Mouse (Mus musculus): ENCODE data around the gene Stt3b. TPM values are rescaled to one million over a fixed set of nuclear protein-coding genes. Genes with fewer than 3 reads are reported as not detected.
A peak's percentile ranks its signal among the peaks of the same experiment; 100 is the strongest.

Gene Stt3b
- polyA plus RNA-seq, 1 experiment from 2014 or later, result 61.3 TPM

DNA sequence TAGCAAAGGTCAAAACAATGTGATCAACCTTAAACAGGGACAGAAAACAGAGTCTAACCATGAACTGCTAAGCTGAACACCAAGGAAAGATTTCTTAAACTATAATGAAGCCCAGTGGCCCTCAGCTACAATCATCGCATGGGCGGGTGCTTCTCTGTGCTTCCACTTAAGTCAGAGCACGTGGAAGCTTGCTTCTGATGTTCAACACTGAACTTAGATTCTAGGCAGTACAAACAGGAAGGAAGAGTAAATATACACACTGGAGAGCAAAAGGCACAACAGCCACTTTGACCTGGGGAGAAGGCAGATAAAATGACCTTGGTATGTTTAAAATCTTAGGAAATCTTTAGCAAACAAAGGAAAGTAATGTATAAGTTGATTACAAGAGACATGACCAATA, 38.7 kb downstream of the Stt3b start:
- 88% methylated on average over 3 of the region's 3 CpGs for WGBS (ENCODE audit: missing documents)
- Histone ChIP-seq H3K36me3 (ENCODE audit: inconsistent target) (peaks cover 16% of the 10 kb centered on the region; the same call in 1 of the 2 replicates), H3K4me3 (ENCODE audit: inconsistent target) (no peak overlapping the region), H3K27ac (no peak overlapping the region), H3K79me2 (ENCODE audit: inconsistent target) (peaks cover 24% of the 10 kb centered on the region; the same call in 1 of the 2 replicates)

DNA sequence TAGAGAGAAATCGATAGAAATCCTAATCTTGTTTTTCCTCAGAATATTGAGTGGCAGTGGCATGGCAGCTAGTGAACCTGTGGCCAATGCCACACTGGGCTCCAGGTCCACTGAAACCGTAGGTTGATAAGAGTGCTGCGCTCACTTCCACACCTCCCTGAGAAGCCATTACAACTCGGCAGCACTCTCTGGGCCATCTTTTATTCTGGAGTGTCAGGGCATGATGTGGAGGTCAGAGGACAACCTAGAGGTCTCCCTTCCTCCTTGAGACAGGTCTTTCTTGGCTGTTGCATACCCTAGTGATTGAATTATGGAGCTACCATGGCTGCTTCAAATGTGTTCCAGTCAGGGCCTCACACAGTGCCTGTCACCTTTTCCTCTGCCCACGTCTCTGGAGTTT, 48.3 kb downstream of the Stt3b start:
- Histone ChIP-seq H3K27ac (no peak overlapping the region), H3K36me3 (ENCODE audit: inconsistent target) (peaks cover 15% of the 10 kb centered on the region), H3K4me3 (ENCODE audit: inconsistent target) (no peak overlapping the region), H3K79me2 (ENCODE audit: inconsistent target) (peaks cover 32% of the 10 kb centered on the region; the same call in 1 of the 2 replicates)
- 89% methylated on average over 5 of the region's 5 CpGs for WGBS (ENCODE audit: missing documents)

GRCm38 (mm10) chr9:115261456-115261855, 48.8 kb downstream of the Stt3b start:
- 56% methylated on average over 8 of the region's 8 CpGs for WGBS (ENCODE audit: missing documents)

GRCm38 (mm10) chr9:115260464-115260863, 49.8 kb downstream of the Stt3b start:
- Histone ChIP-seq H3K79me2 (ENCODE audit: inconsistent target) (peaks cover 32% of the 10 kb centered on the region; the same call in 1 of the 2 replicates), H3K27ac (no peak overlapping the region), H3K4me3 (ENCODE audit: inconsistent target) (no peak overlapping the region), H3K36me3 (ENCODE audit: inconsistent target) (peaks cover 26% of the 10 kb centered on the region)
- 97% methylated on average over 7 of the region's 7 CpGs for WGBS (ENCODE audit: missing documents)

More at GRCm38 (mm10) chr9:115261456-115261855, 48.8 kb downstream of the Stt3b start:
- H3K4me3 ChIP-seq (ENCODE audit: inconsistent target), result no peak overlapping the region
- H3K79me2 ChIP-seq (ENCODE audit: inconsistent target), result peaks cover 32% of the 10 kb centered on the region; the same call in 1 of the 2 replicates
- no peak overlapping the region for H3K27ac ChIP-seq
- H3K36me3 ChIP-seq (ENCODE audit: inconsistent target), result peaks cover 19% of the 10 kb centered on the region

DNA sequence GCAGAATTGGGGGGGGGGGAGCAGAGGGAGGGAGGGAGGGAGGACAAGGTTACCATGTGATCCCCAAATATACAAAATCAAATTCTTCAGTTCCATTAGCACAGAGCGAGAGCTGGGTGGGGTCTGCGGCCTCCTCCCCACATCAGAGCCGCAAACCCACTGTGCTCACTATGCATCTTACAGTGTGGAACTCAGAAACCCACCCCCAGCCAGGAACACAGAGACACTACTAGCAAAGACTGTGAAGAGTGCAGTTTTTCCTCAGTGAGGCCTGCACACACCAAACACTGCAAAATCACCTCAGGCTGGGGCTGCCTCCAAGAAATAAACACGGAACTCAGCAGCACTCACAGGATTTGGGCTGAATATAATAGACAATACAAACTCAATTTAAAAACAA, 50.4 kb downstream of the Stt3b start:
- no peak overlapping the region for H3K27ac ChIP-seq
- H3K36me3 ChIP-seq (ENCODE audit: inconsistent target), result peaks cover 26% of the 10 kb centered on the region
- WGBS (ENCODE audit: missing documents), result 97% methylated on average over 4 of the region's 4 CpGs
- H3K79me2 ChIP-seq (ENCODE audit: inconsistent target), result peaks cover 32% of the 10 kb centered on the region; the same call in 1 of the 2 replicates
- H3K4me3 ChIP-seq (ENCODE audit: inconsistent target), result no peak overlapping the region

DNA sequence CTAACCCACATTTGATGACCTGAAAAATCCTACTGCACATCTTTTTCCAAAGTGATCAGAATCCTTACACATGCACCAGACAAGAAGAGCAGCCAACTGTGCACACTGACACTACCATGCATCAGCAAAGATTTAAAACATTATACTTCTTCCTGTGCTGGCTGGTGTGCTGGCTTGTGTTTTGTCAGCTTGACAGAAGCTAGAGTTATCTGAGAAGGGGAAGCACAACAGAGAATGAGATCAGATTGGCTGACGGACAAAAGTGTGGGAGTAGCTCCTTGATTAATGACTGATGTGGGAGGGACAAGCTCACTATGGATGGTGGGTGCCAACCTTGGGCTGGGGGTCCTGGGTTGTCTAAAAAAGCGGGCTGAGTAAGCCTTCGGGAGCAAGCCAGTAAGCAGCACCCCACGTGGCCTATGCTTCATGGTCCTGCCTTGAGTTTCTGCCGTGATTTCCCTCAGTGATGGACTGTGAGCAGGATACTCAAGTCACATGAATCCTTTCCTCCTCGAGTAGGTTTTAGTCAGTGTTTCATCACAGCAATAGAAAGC, 52.4 kb downstream of the Stt3b start:
- Histone ChIP-seq H3K36me3 (ENCODE audit: inconsistent target) (peaks cover 38% of the 10 kb centered on the region), H3K4me3 (ENCODE audit: inconsistent target) (no peak overlapping the region), H3K79me2 (ENCODE audit: inconsistent target) (peaks cover 32% of the 10 kb centered on the region; the same call in 1 of the 2 replicates), H3K27ac (no peak overlapping the region)
- 91% methylated on average over 6 of the region's 6 CpGs for WGBS (ENCODE audit: missing documents)

- Histone ChIP-seq H3K27ac (no peak overlapping the region), H3K36me3 (ENCODE audit: inconsistent target) (peaks cover 74% of the 10 kb centered on the region), H3K79me2 (ENCODE audit: inconsistent target) (no peaks in the 10 kb centered on the region), H3K4me3 (ENCODE audit: inconsistent target) (no peak overlapping the region)
- WGBS (ENCODE audit: missing documents), result 83% methylated on average over 5 of the region's 5 CpGs
Observed at GRCm38 (mm10) chr9:115249145-115249544, 61.1 kb downstream of the Stt3b start.

DNA sequence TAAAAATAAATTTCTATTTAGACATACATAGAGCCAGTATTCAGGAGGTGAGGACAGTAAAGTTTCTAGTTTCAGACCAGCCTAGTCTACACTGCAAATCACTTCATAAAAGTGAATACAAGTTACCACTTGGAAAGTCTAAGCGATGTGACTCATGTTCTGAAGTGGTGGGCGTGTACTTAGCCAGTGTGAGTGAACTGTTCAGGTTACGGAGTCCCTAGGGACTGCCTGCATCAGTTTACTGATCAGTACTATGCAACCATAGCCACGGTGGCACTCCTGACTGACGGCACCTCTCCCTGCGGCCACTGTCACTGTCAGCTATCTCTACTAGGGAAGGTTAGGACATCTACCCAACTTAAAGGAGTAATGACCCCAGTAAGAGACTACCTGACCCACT, 65.1 kb downstream of the Stt3b start:
- Histone ChIP-seq H3K36me3 (ENCODE audit: inconsistent target) (peaks cover 72% of the 10 kb centered on the region), H3K27ac (no peak overlapping the region), H3K79me2 (ENCODE audit: inconsistent target) (no peaks in the 10 kb centered on the region), H3K4me3 (ENCODE audit: inconsistent target) (no peak overlapping the region)
- 88% methylated on average over 6 of the region's 6 CpGs for WGBS (ENCODE audit: missing documents)

DNA sequence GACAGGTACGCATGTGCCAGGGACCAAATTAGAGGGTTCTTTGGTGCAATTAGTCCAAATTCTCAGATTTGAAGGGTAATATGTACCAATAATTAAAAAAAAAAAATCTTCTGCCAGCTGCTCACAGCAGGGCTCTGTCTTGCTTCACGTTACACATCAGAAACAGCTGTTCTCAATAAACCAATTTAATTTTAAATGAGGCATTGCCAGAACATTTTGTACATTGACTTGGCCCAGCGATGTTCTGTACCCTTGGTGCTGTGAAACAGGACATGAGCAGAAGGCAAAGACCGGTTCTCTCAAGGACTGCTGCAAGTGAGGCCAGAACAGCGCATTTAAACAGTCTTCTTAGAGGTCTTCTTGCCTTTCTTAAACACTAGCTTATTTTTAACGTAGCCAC, 66.6 kb downstream of the Stt3b start:
- over 99% methylated on average over 6 of the region's 6 CpGs for WGBS (ENCODE audit: missing documents)
- Histone ChIP-seq H3K27ac (no peak overlapping the region), H3K4me3 (ENCODE audit: inconsistent target) (no peak overlapping the region), H3K79me2 (ENCODE audit: inconsistent target) (no peaks in the 10 kb centered on the region), H3K36me3 (ENCODE audit: inconsistent target) (peaks cover 59% of the 10 kb centered on the region)

GRCm38 (mm10) chr9:115239861-115240260, 70.4 kb downstream of the Stt3b start:
- no peak overlapping the region for H3K27ac ChIP-seq
- H3K4me3 ChIP-seq (ENCODE audit: inconsistent target), result no peak overlapping the region
- 89% methylated on average over 5 of the region's 5 CpGs for WGBS (ENCODE audit: missing documents)
- no peaks in the 10 kb centered on the region for H3K79me2 ChIP-seq (ENCODE audit: inconsistent target)
- H3K36me3 ChIP-seq (ENCODE audit: inconsistent target), result peaks cover 35% of the 10 kb centered on the region

GRCm38 (mm10) chr9:115237943-115238342, 72.3 kb downstream of the Stt3b start:
- no peaks in the 10 kb centered on the region for H3K79me2 ChIP-seq (ENCODE audit: inconsistent target)
- H3K36me3 ChIP-seq (ENCODE audit: inconsistent target), result 0 out of 2 replicates have a peak, but pooled peaks cover 18% of the 10 kb centered on the region
- no peak overlapping the region for H3K4me3 ChIP-seq (ENCODE audit: inconsistent target)
- H3K27ac ChIP-seq, result no peak overlapping the region

DNA sequence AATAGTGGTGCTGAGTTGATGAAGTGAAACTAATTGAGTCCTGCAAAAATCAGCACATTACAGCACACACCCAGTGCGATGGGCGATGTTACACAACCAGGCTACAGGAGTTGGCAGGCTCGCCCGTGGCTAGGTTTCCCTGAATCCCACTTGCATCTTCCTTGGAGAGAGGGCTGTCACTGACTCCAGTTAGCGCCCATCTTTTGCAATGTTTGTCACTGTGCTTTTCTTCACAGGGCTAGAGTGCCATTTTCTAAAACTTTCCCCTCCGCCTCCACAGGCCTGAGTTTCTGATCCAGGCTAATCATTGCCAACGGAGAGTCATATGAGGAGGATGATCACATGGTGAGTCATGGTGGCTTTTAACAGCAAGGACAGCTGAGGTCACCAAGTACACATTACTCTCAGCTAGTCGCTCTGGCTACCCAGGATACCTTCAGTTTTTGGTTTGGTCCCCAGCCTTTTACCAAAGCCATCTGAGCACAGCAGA, 73.8 kb downstream of the Stt3b start:
- WGBS (ENCODE audit: missing documents), result 32% methylated on average over 8 of the region's 8 CpGs
- H3K27ac ChIP-seq, result peak overlapping the region; percentile 93
- H3K4me3 ChIP-seq (ENCODE audit: inconsistent target), result no peak overlapping the region

GRCm38 (mm10) chr9:115234561-115234960, 75.7 kb downstream of the Stt3b start:
- H3K79me2 ChIP-seq (ENCODE audit: inconsistent target), result no peaks in the 10 kb centered on the region
- WGBS (ENCODE audit: missing documents), result 96% methylated on average over 2 of the region's 2 CpGs
- H3K36me3 ChIP-seq (ENCODE audit: inconsistent target), result no peaks in the 10 kb centered on the region
- H3K4me3 ChIP-seq (ENCODE audit: inconsistent target), result no peak overlapping the region
- no peak overlapping the region for H3K27ac ChIP-seq

More for the DNA sequence above, 73.8 kb downstream of the Stt3b start:
- Histone ChIP-seq H3K36me3 (ENCODE audit: inconsistent target) (0 out of 2 replicates have a peak, but pooled peaks cover 5% of the 10 kb centered on the region), H3K79me2 (ENCODE audit: inconsistent target) (no peaks in the 10 kb centered on the region)

DNA sequence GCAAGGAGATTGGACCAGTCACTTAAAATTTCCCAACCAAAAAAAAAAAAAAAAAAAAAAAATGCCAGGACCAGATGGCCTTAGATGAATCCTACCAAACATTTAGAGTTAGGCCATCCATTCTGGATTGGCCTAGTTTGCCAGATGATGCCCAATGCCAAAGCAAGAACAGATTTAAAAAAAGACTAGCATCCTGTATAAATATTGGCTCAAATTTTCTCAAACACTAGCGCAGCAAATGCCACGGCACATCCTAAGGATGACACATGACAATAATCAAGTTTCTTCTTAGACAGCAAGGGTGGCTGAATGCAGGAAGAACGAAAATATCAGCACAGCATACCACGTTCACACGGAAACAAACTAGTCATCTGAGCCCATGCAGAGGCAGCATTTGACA, 76.5 kb downstream of the Stt3b start:
- Histone ChIP-seq H3K36me3 (ENCODE audit: inconsistent target) (no peaks in the 10 kb centered on the region), H3K27ac (no peak overlapping the region), H3K79me2 (ENCODE audit: inconsistent target) (no peaks in the 10 kb centered on the region), H3K4me3 (ENCODE audit: inconsistent target) (no peak overlapping the region)
- WGBS (ENCODE audit: missing documents), result 93% methylated on average over 5 of the region's 5 CpGs

- Histone ChIP-seq H3K27ac (no peak overlapping the region), H3K36me3 (ENCODE audit: inconsistent target) (no peaks in the 10 kb centered on the region), H3K4me3 (ENCODE audit: inconsistent target) (no peak overlapping the region), H3K79me2 (ENCODE audit: inconsistent target) (no peaks in the 10 kb centered on the region)
- 100% methylated on average over 3 of the region's 3 CpGs for WGBS (ENCODE audit: missing documents)
Observed at GRCm38 (mm10) chr9:115231476-115231875, 78.7 kb downstream of the Stt3b start.

GRCm38 (mm10) chr9:115230141-115230540, 80.1 kb downstream of the Stt3b start:
- H3K27ac ChIP-seq, result no peak overlapping the region
- no peaks in the 10 kb centered on the region for H3K79me2 ChIP-seq (ENCODE audit: inconsistent target)
- 77% methylated on average over 3 of the region's 3 CpGs for WGBS (ENCODE audit: missing documents)
- no peak overlapping the region for H3K4me3 ChIP-seq (ENCODE audit: inconsistent target)
- no peaks in the 10 kb centered on the region for H3K36me3 ChIP-seq (ENCODE audit: inconsistent target)

All from macrophage (primary cell).